Mouse (Mus musculus) CH12.LX (cell line): ENCODE results near the gene Tmem45a. TPM values are rescaled to one million over a fixed set of nuclear protein-coding genes. Genes with fewer than 3 reads are reported as not detected.
"Not testable (repeated sequence)": the region's sequence is repeated elsewhere in the genome, so short reads cannot be mapped to it uniquely, and the experiment has no call there.

Experiments
- DNase-seq: peaks from one replicate; pipeline ENCODE4 v3.0.0-alpha.2; 2013; ENCODE audit errors: extremely low read depth
- H3K27ac ChIP-seq: 2 replicates; pipeline ENCODE4 v1.5.1; 2012; ENCODE audit warnings: low read depth, mild to moderate bottlenecking, control low read depth, moderate library complexity; ENCODE audit not compliant: insufficient read depth
- H3K27me3 ChIP-seq: replicated peaks from 2 replicates; pipeline ENCODE3; 2012; ENCODE audit warnings: inconsistent platforms
- H3K36me3 ChIP-seq, 2 experiments: replicated peaks in 1 of 2; 2 replicates each; pipeline versions ENCODE3 to v1.6.1; 2012; ENCODE audit warnings: inconsistent platforms in 1 of 2, low read length in 1 of 2, mild to moderate bottlenecking in 1 of 2, mixed read lengths in 1 of 2, moderate library complexity in 1 of 2; ENCODE audit not compliant: control insufficient read depth in 1 of 2, insufficient read depth in 1 of 2
- H3K4me1 ChIP-seq, 2 experiments: 2 replicates each; pipeline ENCODE4 v1.6.1; 2012; ENCODE audit warnings: inconsistent platforms in 1 of 2, moderate library complexity in 1 of 2; ENCODE audit not compliant: insufficient read depth in 2 of 2, control insufficient read depth in 1 of 2
- H3K4me2 ChIP-seq: 2 replicates; pipeline ENCODE4 v1.6.1; 2012; ENCODE audit warnings: low read depth, mild to moderate bottlenecking, control low read depth; ENCODE audit not compliant: poor library complexity, insufficient read depth, severe bottlenecking
- H3K4me3 ChIP-seq, 3 experiments: fragments of 150-350 bp in 1 of 3; sonication (generic) in 1 of 3; replicated peaks in 1 of 3; 2 replicates each; pipeline versions ENCODE3 to v1.5.1; 2011 to 2012; ENCODE audit warnings: low read depth in 2 of 3, low read length in 2 of 3, mild to moderate bottlenecking in 2 of 3, moderate library complexity in 2 of 3, control low read depth in 1 of 3, improper control_type of control experiment in 1 of 3, inconsistent platforms in 1 of 3, mixed read lengths in 1 of 3; ENCODE audit not compliant: poor library complexity in 1 of 3
- H3K79me2 ChIP-seq: replicated peaks from 2 replicates; pipeline ENCODE4 v1.6.1; 2012; ENCODE audit warnings: mild to moderate bottlenecking, moderate library complexity; ENCODE audit not compliant: control insufficient read depth, poor library complexity, insufficient read depth, severe bottlenecking; ENCODE audit errors: extremely low read depth
- H3K9ac ChIP-seq: 2 replicates; pipeline ENCODE4 v1.6.1; 2012; ENCODE audit warnings: low read depth, mild to moderate bottlenecking, control low read depth, moderate library complexity; ENCODE audit not compliant: insufficient read depth
- H3K9me3 ChIP-seq: replicated peaks from 2 replicates; pipeline ENCODE3; 2012; ENCODE audit warnings: low read length, inconsistent platforms, mixed read lengths
- CHD2 ChIP-seq: IDR thresholded peaks from 2 replicates; pipeline ENCODE4 v1.6.1; 2011; ENCODE audit warnings: low read length, improper control_type of control experiment
- CTCF ChIP-seq, 2 experiments: IDR thresholded peaks in 1 of 2; conservative IDR thresholded peaks in 1 of 2; 2 replicates each; pipeline ENCODE4 v1.5.1; 2011 to 2012; ENCODE audit warnings: low read depth in 2 of 2, low read length in 2 of 2, improper control_type of control experiment in 1 of 2, inconsistent platforms in 1 of 2, mild to moderate bottlenecking in 1 of 2, moderate library complexity in 1 of 2
- EP300 ChIP-seq: IDR thresholded peaks from 2 replicates; pipeline ENCODE4 v1.6.1; 2011; ENCODE audit warnings: low read length, improper control_type of control experiment
- IRF4 ChIP-seq: IDR thresholded peaks from 2 replicates; pipeline ENCODE4 v1.6.1; 2014; ENCODE audit warnings: low read depth, mild to moderate bottlenecking, inconsistent platforms, low read length, improper control_type of control experiment
- KAT2A ChIP-seq: IDR thresholded peaks from 2 replicates; pipeline ENCODE4 v1.6.1; 2012; ENCODE audit warnings: low read length, improper control_type of control experiment, inconsistent platforms; ENCODE audit not compliant: insufficient replicate concordance
- MAX ChIP-seq: IDR thresholded peaks from 2 replicates; pipeline ENCODE4 v1.6.1; 2011; ENCODE audit warnings: low read length, improper control_type of control experiment
- PAX5 ChIP-seq: IDR thresholded peaks from 2 replicates; pipeline ENCODE4 v1.6.1; 2012; ENCODE audit warnings: low read length, inconsistent platforms, mixed read lengths
- USF1 ChIP-seq: IDR thresholded peaks from 2 replicates; pipeline ENCODE4 v1.6.1; 2014; ENCODE audit warnings: low read depth, mild to moderate bottlenecking, inconsistent platforms, low read length, improper control_type of control experiment
- dilution Hi-C: fragments of 300-500 bp; cut with MboI; formaldehyde crosslinking; loops from 2 replicates; pipeline ENCODE4 v1.14.3; 2020; ENCODE audit warnings: low sequenced_read_pairs; ENCODE audit not compliant: extremely low pct_unique_long_range_greater_than_20kb, extremely low pct_ligation_motif_present
- in situ Hi-C: fragments of 300-500 bp; cut with MboI; formaldehyde crosslinking; loops from 3 replicates; pipeline ENCODE4 v1.14.3; 2019; ENCODE audit warnings: low sequenced_read_pairs, low pct_ligation_motif_present, low pct_unique_long_range_greater_than_20kb, mixed read lengths
- polyA plus RNA-seq: library from polyadenylated mRNA; unstranded; fragments of >175 nt; gene quantifications from 2 replicates; pipeline ENCODE4 v1.2.1, GENCODE M21; 2012; ENCODE audit warnings: low read depth; ENCODE audit not compliant: insufficient read length
- total RNA-seq, 2 experiments: library from RNA; depleted of rRNA; stranded (reverse); fragments of 300-350 nt in 1 of 2; fragments of >200 nt in 1 of 2; gene quantifications; 2 replicates each; pipeline ENCODE4 v1.2.3; 2012 to 2014

Tmem45a gene
- total and polyA plus RNA-seq, 3 experiments = 26.9 to 105 (median 30.7) TPM

- H3K4me3 ChIP-seq = no peak overlapping the region
- in situ Hi-C loops (loop anchor here (25.0 kb wide), 1 partner anchor 397 kb away; no protein-coding TSS in a partner anchor), dilution Hi-C loops (no loop called here)
- no peaks in the 10 kb centered on the region for H3K36me3 ChIP-seq
- no peak overlapping the region for H3K4me2 ChIP-seq
- no peak for DNase-seq
- H3K27ac ChIP-seq = no peak overlapping the region
- H3K9ac ChIP-seq = no peak overlapping the region
- H3K9me3 ChIP-seq = no peaks in the 10 kb centered on the region
- 0 out of 4 replicates have a peak, but pooled peaks cover 0 to 2% of the 10 kb centered on the region in 2 experiments for H3K4me1 ChIP-seq
- H3K27me3 ChIP-seq = no peaks in the 10 kb centered on the region
- no peaks in the 10 kb centered on the region for H3K79me2 ChIP-seq
- TF ChIP-seq USF1 = no peak
- no peak for TF ChIP-seq PAX5
- no peak for TF ChIP-seq CTCF (conservative IDR thresholded peaks at IDR 0.05 in 1 of 2, IDR thresholded peaks at IDR 0.05 in 1 of 2; ENCODE audit: low read depth in 2 of 2, low read length in 2 of 2)
- TF ChIP-seq IRF4 = no peak
- TF ChIP-seq MAX = no peak
- no peak for TF ChIP-seq KAT2A
- no peak for TF ChIP-seq CHD2
Measured at GRCm38 (mm10) chr16:56908986-56909385, 23.0 kb upstream of the Tmem45a start.

- H3K4me1 ChIP-seq, H3K27me3 ChIP-seq, H3K9ac ChIP-seq, H3K4me2 ChIP-seq, dilution Hi-C loops, H3K27ac ChIP-seq, H3K4me3 ChIP-seq, H3K9me3 ChIP-seq, DNase-seq, H3K36me3 ChIP-seq, H3K79me2 ChIP-seq: not testable (repeated sequence)
- in situ Hi-C loops = loop anchor here (25.0 kb wide), 1 partner anchor 390 kb away; no protein-coding TSS in a partner anchor
Measured at GRCm38 (mm10) chr16:56902206-56902605, 16.2 kb upstream of the Tmem45a start.

GRCm38 (mm10) chr16:56891583-56891982 is 5.6 kb upstream of the Tmem45a start:
- H3K36me3 ChIP-seq = no peaks in the 10 kb centered on the region
- TF ChIP-seq EP300 = no peak
- no peak overlapping the region for H3K27ac ChIP-seq
- no peak overlapping the region for H3K4me2 ChIP-seq
- H3K27me3 ChIP-seq = peaks cover 2% of the 10 kb centered on the region
- in situ Hi-C loops = no loop called here
- no peak overlapping the region for H3K9ac ChIP-seq
- H3K9me3 ChIP-seq = no peaks in the 10 kb centered on the region
- no peaks in the 10 kb centered on the region for H3K79me2 ChIP-seq
- H3K4me1 ChIP-seq = peaks cover 2 to 5% of the 10 kb centered on the region in 2 experiments
- no peak overlapping the region for H3K4me3 ChIP-seq
- dilution Hi-C loops = no loop called here
- DNase-seq = no peak
